Mouse (Mus musculus) ES-Bruce4 (cell line): ENCODE measurements around the gene Hdac4. TPM values are rescaled to one million over a fixed set of nuclear protein-coding genes. Genes with fewer than 3 reads are reported as not detected.

Source experiments
- H3K27ac ChIP-seq: 2 replicates; pipeline ENCODE4 v1.5.1; 2012; ENCODE audit warnings: low read length, inconsistent platforms; ENCODE audit not compliant: insufficient read depth
- H3K27me3 ChIP-seq: 2 replicates; pipeline ENCODE4 v1.6.1; 2012; ENCODE audit warnings: mild to moderate bottlenecking, low read length, inconsistent platforms; ENCODE audit not compliant: control insufficient read depth, poor library complexity, insufficient read depth, severe bottlenecking
- H3K36me3 ChIP-seq: 2 replicates; pipeline ENCODE4 v1.6.1; 2012; ENCODE audit warnings: inconsistent platforms, mild to moderate bottlenecking, low read length, moderate library complexity; ENCODE audit not compliant: control insufficient read depth, poor library complexity, insufficient read depth, severe bottlenecking
- H3K4me1 ChIP-seq: one replicate; pipeline ENCODE4 v1.8.1; 2011; ENCODE audit warnings: low read length; ENCODE audit not compliant: control insufficient read depth, insufficient read depth
- H3K4me3 ChIP-seq: 2 replicates; pipeline ENCODE4 v1.5.1; 2011; ENCODE audit warnings: low read depth, mild to moderate bottlenecking, low read length
- H3K9ac ChIP-seq: 2 replicates; pipeline ENCODE4 v1.6.1; 2012; ENCODE audit warnings: low read depth, mild to moderate bottlenecking, inconsistent platforms; ENCODE audit not compliant: poor library complexity, severe bottlenecking
- H3K9me3 ChIP-seq: replicated peaks from 2 replicates; pipeline ENCODE4 v1.6.1; 2012; ENCODE audit warnings: mild to moderate bottlenecking, low read length, inconsistent platforms; ENCODE audit not compliant: control insufficient read depth, poor library complexity, insufficient read depth, severe bottlenecking
- CTCF ChIP-seq: IDR thresholded peaks from one replicate; pipeline ENCODE4 v1.8.1; 2011; ENCODE audit warnings: low read depth, low read length
- EP300 ChIP-seq: IDR thresholded peaks from 2 replicates; pipeline ENCODE4 v1.6.1; 2011; ENCODE audit warnings: low read depth, low read length; ENCODE audit not compliant: insufficient read depth
- POLR2A ChIP-seq: IDR thresholded peaks from one replicate; pipeline ENCODE4 v1.8.1; 2011; ENCODE audit warnings: low read length; ENCODE audit not compliant: insufficient read depth
- polyA plus RNA-seq: library from polyadenylated mRNA; stranded (reverse); fragments of >200 nt; gene quantifications from 2 replicates; pipeline ENCODE4 v1.2.4, GENCODE M21; 2011; ENCODE audit warnings: low read depth; ENCODE audit not compliant: missing spikeins, insufficient read depth, insufficient read length

The Hdac4 gene
- polyA plus RNA-seq, 1 experiment, result 27.5 TPM

DNA sequence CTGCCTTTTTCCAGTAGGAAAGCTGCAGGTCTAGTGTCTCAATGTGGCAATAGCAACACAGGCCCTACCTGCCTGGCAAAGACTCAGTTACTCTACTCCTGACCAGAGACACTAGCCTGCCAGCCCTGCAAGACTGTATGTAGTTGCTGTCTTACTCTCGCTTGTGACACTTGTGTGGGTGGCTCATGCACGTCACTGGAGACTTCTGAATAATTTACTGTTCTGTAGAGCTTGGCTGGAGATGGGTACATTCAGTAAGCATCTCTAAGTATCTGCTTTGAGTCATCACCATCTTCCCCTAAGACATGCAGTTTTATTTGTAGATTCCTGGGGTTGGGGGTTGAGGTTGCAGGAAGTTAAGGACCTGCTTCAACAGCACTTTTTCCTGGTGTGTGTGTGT lies 252.9 kb downstream of the Hdac4 start:
- no peaks in the 10 kb centered on the region for H3K27me3 ChIP-seq
- TF ChIP-seq POLR2A, result no peak
- no peak for TF ChIP-seq EP300
- TF ChIP-seq CTCF, result no peak
- no peak overlapping the region for H3K9ac ChIP-seq
- H3K4me3 ChIP-seq, result no peak overlapping the region
- peaks cover 4% of the 10 kb centered on the region for H3K36me3 ChIP-seq
- H3K9me3 ChIP-seq, result no peaks in the 10 kb centered on the region
- H3K4me1 ChIP-seq, result no peaks in the 10 kb centered on the region
- H3K27ac ChIP-seq, result no peak overlapping the region

DNA sequence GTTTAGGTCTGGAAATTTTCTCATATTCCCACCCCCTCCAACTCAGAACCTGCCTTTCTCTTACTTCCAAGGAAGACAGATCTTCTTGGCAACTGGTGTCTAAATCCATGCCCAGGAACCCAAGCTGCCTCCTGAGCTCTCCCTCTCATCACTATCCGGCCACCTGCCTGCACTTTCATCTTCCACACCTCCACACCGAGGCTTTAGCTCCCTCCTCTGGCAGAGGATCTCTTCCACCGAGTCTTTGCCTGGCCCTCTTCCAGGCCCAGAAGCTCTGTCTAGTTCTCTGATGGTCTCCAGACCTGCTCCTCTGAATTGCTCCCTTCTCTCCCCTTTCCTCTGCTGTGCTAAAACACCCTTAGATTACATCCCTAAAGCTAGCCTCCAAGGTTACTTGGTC lies 253.5 kb downstream of the Hdac4 start:
- Histone ChIP-seq H3K4me1 (no peaks in the 10 kb centered on the region), H3K27ac (no peak overlapping the region), H3K36me3 (peaks cover 4% of the 10 kb centered on the region), H3K9me3 (no peaks in the 10 kb centered on the region), H3K4me3 (no peak overlapping the region), H3K27me3 (no peaks in the 10 kb centered on the region), H3K9ac (no peak overlapping the region)
- TF ChIP-seq CTCF (no peak), POLR2A (no peak), EP300 (no peak)

DNA sequence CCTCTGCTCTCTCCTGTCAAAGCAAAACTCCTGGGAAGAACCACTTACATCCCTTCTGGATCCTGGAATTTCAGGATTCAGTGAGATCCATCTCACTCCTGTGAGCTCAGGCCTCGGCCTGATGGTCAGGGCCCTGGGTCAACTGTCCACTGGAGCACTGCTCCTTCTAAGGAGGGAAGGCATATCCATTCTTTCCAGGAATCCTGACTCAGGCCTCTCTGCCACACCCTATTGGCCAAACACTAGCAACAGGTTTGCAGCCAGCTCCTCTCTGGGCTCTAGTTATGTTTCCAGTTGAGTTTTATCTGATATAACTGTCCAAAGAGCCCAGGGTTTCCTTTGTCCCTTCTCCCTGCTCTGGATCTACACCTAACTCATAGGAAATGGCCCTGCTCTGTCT lies 254.4 kb downstream of the Hdac4 start:
- Histone ChIP-seq H3K4me1 (no peaks in the 10 kb centered on the region), H3K27ac (no peak overlapping the region), H3K9me3 (no peaks in the 10 kb centered on the region), H3K9ac (no peak overlapping the region), H3K27me3 (no peaks in the 10 kb centered on the region), H3K4me3 (no peak overlapping the region), H3K36me3 (peaks cover 4% of the 10 kb centered on the region)
- TF ChIP-seq EP300 (no peak), POLR2A (no peak), CTCF (no peak)

DNA sequence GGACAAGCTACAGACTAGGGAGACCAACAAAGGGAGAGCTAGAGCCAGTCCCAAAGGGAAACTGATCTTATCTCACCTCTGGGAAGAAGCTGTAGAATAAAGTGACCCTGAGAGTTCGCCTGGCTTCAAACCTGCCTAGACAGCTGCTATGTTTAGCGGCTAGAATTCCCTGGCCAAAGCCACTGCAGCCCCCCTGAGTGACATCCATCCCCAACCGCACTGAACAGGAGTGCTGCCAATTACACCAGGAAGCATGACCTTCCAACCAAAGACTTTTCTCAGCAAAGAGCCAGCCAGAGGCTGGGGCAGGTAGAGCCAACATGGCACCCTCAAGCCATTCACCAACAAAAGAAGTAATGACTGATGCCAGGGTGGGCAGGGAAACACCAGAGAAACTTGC lies 260.3 kb downstream of the Hdac4 start:
- no peak overlapping the region for H3K4me3 ChIP-seq
- no peak for TF ChIP-seq EP300
- no peak for TF ChIP-seq CTCF
- TF ChIP-seq POLR2A, result no peak
- no peaks in the 10 kb centered on the region for H3K4me1 ChIP-seq
- H3K27me3 ChIP-seq, result no peaks in the 10 kb centered on the region
- no peaks in the 10 kb centered on the region for H3K9me3 ChIP-seq
- no peak overlapping the region for H3K27ac ChIP-seq
- H3K36me3 ChIP-seq, result peaks cover 6% of the 10 kb centered on the region
- H3K9ac ChIP-seq, result no peak overlapping the region

DNA sequence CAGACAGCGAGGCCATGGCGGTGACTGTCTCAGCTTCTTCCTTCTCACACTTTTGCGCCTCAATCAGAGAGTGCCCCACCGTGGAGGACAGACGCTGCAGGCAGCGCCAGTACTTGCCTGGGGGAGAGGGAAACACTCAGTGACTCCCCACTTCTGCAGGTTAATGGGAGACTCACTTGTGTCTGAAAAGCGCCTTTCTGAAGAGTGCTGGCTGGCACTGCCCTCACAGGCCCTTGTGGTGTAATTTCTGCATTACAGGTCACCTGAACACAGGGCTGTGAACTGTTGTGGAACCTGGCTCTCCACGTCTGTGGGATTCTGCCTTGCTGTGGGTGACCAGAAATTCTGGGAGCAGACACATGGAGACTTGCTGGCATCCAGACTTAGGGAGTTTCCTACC lies 261.8 kb downstream of the Hdac4 start:
- peaks cover 6% of the 10 kb centered on the region for H3K36me3 ChIP-seq
- no peaks in the 10 kb centered on the region for H3K4me1 ChIP-seq
- no peak overlapping the region for H3K4me3 ChIP-seq
- no peaks in the 10 kb centered on the region for H3K9me3 ChIP-seq
- TF ChIP-seq CTCF, result no peak
- TF ChIP-seq POLR2A, result no peak
- TF ChIP-seq EP300, result no peak
- no peak overlapping the region for H3K27ac ChIP-seq
- no peak overlapping the region for H3K9ac ChIP-seq
- H3K27me3 ChIP-seq, result no peaks in the 10 kb centered on the region

DNA sequence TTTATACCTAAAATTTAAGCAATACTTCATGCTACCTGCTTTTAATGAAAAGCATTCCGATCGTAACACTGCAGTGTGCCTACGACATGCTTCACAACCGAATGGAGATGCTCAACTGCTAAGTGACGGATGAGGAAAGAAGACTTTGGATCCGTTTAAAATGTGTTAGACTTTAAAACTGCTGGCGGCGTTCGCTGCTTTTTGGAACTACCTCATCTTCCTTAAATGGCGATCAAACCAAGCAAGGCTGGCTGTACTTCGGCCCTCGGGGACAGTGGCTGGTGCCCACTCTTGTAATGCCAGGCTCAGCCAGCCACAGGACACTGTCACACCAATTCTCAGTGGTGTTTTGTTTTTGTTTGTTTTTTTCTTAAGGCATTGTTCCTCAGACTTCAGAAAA lies 263.3 kb downstream of the Hdac4 start:
- Histone ChIP-seq H3K27ac (no peak overlapping the region), H3K9me3 (no peaks in the 10 kb centered on the region), H3K27me3 (no peaks in the 10 kb centered on the region), H3K4me1 (no peaks in the 10 kb centered on the region), H3K36me3 (peaks cover 6% of the 10 kb centered on the region), H3K9ac (no peak overlapping the region), H3K4me3 (no peak overlapping the region)
- no peak for TF ChIP-seq CTCF
- TF ChIP-seq POLR2A, result no peak
- TF ChIP-seq EP300, result no peak

DNA sequence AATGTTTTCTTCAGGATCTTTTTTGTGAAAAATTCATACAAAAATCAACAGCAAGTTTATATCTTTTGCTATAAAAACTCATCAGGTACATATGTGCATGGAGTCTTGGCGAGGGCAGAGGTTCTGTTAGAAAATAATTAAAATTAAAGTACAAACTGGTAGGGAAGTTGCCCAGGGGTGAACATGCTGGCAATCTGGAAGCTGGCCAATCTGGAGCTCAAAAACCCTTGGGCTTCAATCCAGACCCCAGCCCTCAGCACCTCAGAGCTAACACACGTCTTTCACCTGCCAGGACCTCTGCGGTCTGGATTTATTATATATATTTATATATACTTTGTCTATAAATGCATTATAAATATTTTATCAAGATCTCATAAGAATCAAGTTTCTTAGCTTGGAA lies 263.7 kb downstream of the Hdac4 start:
- H3K27ac ChIP-seq, result no peak overlapping the region
- no peaks in the 10 kb centered on the region for H3K9me3 ChIP-seq
- peaks cover 6% of the 10 kb centered on the region for H3K36me3 ChIP-seq

More for the DNA sequence above, 263.7 kb downstream of the Hdac4 start:
- Histone ChIP-seq H3K4me3 (no peak overlapping the region), H3K27me3 (no peaks in the 10 kb centered on the region), H3K4me1 (no peaks in the 10 kb centered on the region), H3K9ac (no peak overlapping the region)
- TF ChIP-seq POLR2A (no peak), CTCF (no peak), EP300 (no peak)
